Mouse (Mus musculus) limb, embryonic 15.5 days (tissue): ENCODE measurements around the gene Rnf169. TPM values are rescaled to one million over a fixed set of nuclear protein-coding genes. Genes with fewer than 3 reads are reported as not detected.
A peak's percentile ranks its signal among the peaks of the same experiment; 100 is the strongest.
"Not testable (repeated sequence)": the region's sequence is repeated elsewhere in the genome, so short reads cannot be mapped to it uniquely, and the experiment has no call there.

ENCODE experiments used
- ATAC-seq: fragments of 200-750 bp; cut with Nextera tagmentation; 2 replicates; pipeline ENCODE4 v1.8.0; 2017; ENCODE audit warnings: low read depth, moderate TSS enrichment; ENCODE audit not compliant: insufficient number of reproducible peaks, low FRiP score, low TSS enrichment
- H3K27ac ChIP-seq: fragments of 300-500 bp; sonication (generic); 2 replicates; pipeline ENCODE4 v1.5.1; 2015; ENCODE audit warnings: moderate library complexity, mild to moderate bottlenecking, inconsistent platforms
- H3K27me3 ChIP-seq: fragments of 300-500 bp; sonication (generic); 2 replicates; pipeline ENCODE4 v1.6.1; 2015; ENCODE audit warnings: inconsistent platforms
- H3K36me3 ChIP-seq: fragments of 300-500 bp; sonication (generic); 2 replicates; pipeline ENCODE4 v1.6.1; 2015; ENCODE audit warnings: inconsistent platforms
- H3K4me1 ChIP-seq: fragments of 300-500 bp; sonication (generic); 2 replicates; pipeline ENCODE4 v1.6.1; 2015; ENCODE audit warnings: inconsistent platforms
- H3K4me2 ChIP-seq: fragments of 300-500 bp; sonication (generic); 2 replicates; pipeline ENCODE4 v1.6.1; 2015; ENCODE audit warnings: mild to moderate bottlenecking, inconsistent platforms
- H3K4me3 ChIP-seq: fragments of 300-500 bp; sonication (generic); 2 replicates; pipeline ENCODE4 v1.5.1; 2015; ENCODE audit warnings: mild to moderate bottlenecking, inconsistent platforms
- H3K9ac ChIP-seq: fragments of 300-500 bp; sonication (generic); 2 replicates; pipeline ENCODE4 v1.6.1; 2015; ENCODE audit warnings: inconsistent platforms
- H3K9me3 ChIP-seq: fragments of 300-500 bp; sonication (generic); 2 replicates; pipeline ENCODE4 v1.6.1; 2016; ENCODE audit warnings: inconsistent platforms
- WGBS: fragments of 180-500 bp; shearing (Covaris S2); methylation state at CpG from one replicate; pipeline ENCODE4 v1.1.7; 2015; 5-methylcytosine and 5-hydroxymethylcytosine counted together
- polyA plus RNA-seq: library from polyadenylated mRNA; unstranded; fragments of >200 nt; fragmentation: Nextera tagmentation; extraction: Ambion mirVana; gene quantifications from 2 replicates; pipeline ENCODE4 v1.2.1, GENCODE M21; 2015

The Rnf169 gene
- polyA plus RNA-seq, 1 experiment from 2014 or later = 5.4 TPM

GRCm38 (mm10) chr7:99978041-99978440, 2.2 kb downstream of the Rnf169 start:
- Histone ChIP-seq H3K4me1 (peaks cover 19% of the 10 kb centered on the region), H3K4me2 (no peak overlapping the region), H3K36me3 (no peaks in the 10 kb centered on the region), H3K27ac (no peak overlapping the region), H3K27me3 (no peaks in the 10 kb centered on the region), H3K9ac (no peak overlapping the region), H3K9me3 (no peaks in the 10 kb centered on the region), H3K4me3 (no peak overlapping the region)
- 85% methylated on average over 2 of the region's 2 CpGs for WGBS
- ATAC-seq = no peak

DNA sequence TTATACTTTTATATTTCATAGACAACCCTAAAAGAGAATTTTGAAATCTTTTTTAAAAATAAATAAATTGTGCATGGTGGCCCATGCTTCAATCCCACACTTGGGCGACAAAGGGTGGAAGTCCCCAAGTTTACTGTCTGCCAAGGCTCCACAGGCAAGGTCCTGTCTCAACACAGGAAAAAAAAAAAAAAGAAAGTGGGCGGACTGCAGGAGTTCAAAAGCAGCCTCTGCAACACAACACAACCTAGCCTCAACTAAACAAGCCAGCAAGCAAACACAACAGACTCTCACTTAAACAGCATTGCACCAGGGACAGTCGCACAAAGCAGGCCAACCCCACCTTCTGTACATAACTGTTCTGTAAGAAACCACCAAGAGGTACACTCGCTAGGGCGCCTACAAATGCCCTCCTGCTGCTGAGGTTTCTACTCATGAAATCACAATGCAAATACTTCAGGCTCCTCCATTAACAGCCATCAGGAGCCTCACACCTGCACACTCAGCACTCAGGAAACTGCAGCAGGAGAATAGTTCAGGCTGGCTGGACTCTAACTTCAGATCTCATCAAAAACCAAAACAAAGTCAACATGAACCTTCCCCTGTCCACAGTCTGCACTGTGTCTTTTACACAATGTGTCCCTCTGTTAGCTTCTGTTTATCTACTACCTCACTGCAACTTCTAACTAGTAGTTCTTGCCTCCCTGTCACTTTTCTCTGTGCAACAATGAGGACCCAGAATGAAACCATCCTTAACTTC, 4.3 kb downstream of the Rnf169 start:
- Histone ChIP-seq H3K9me3 (no peaks in the 10 kb centered on the region), H3K27me3 (no peaks in the 10 kb centered on the region), H3K27ac (no peak overlapping the region), H3K36me3 (no peaks in the 10 kb centered on the region), H3K4me3 (no peak overlapping the region), H3K4me2 (no peak overlapping the region), H3K9ac (no peak overlapping the region), H3K4me1 (peaks cover 24% of the 10 kb centered on the region)
- no peak for ATAC-seq
- WGBS = 85% methylated on average over 5 of the region's 5 CpGs

GRCm38 (mm10) chr7:99974208-99974970, 5.9 kb downstream of the Rnf169 start:
- peaks cover 19% of the 10 kb centered on the region for H3K4me1 ChIP-seq
- no peak overlapping the region for H3K4me3 ChIP-seq
- H3K9ac ChIP-seq = no peak overlapping the region
- H3K36me3 ChIP-seq = no peaks in the 10 kb centered on the region
- 79% methylated on average over 10 of the region's 10 CpGs for WGBS
- no peaks in the 10 kb centered on the region for H3K27me3 ChIP-seq
- H3K9me3 ChIP-seq = no peaks in the 10 kb centered on the region
- H3K27ac ChIP-seq = no peak overlapping the region
- ATAC-seq = no peak
- no peak overlapping the region for H3K4me2 ChIP-seq

- H3K9ac ChIP-seq, H3K36me3 ChIP-seq, H3K9me3 ChIP-seq, H3K27ac ChIP-seq, H3K4me3 ChIP-seq, H3K27me3 ChIP-seq, H3K4me2 ChIP-seq, ATAC-seq: not testable (repeated sequence)
- WGBS = 79% methylated on average over 3 of the region's 3 CpGs
- peaks cover 12% of the 10 kb centered on the region for H3K4me1 ChIP-seq
Observed at GRCm38 (mm10) chr7:99972912-99973311, 7.3 kb downstream of the Rnf169 start.

- no peaks in the 10 kb centered on the region for H3K9me3 ChIP-seq
- no peak for ATAC-seq
- H3K4me1 ChIP-seq = peaks cover 12% of the 10 kb centered on the region
- no peak overlapping the region for H3K4me2 ChIP-seq
- WGBS = 70% methylated on average over 2 of the region's 2 CpGs
- H3K9ac ChIP-seq = no peak overlapping the region
- H3K36me3 ChIP-seq = no peaks in the 10 kb centered on the region
- H3K27ac ChIP-seq = no peak overlapping the region
- H3K27me3 ChIP-seq = no peaks in the 10 kb centered on the region
- H3K4me3 ChIP-seq = no peak overlapping the region
Observed at GRCm38 (mm10) chr7:99971926-99972325, 8.3 kb downstream of the Rnf169 start.

DNA sequence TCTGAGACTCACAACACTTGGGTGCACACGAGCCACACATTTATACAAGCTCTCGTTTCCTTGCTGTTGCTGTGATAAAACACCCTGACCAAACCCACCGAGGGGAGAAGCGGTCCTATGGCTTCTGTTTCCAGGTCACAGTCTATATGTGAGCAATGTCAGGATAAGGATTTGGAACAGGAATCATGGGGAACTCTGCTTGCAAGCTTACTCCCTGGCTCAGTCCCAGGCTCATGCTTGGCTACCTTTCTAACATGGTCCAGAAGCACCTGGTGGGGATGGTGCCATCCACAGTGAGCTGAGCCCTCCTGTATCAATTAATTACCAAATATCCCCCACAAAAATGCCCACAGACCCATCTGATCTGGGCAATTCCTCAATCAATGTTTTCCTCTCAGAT, 11.1 kb downstream of the Rnf169 start:
- H3K4me3 ChIP-seq = no peak overlapping the region
- H3K27ac ChIP-seq = no peak overlapping the region
- WGBS = 73% methylated on average over 4 of the region's 4 CpGs
- no peak overlapping the region for H3K9ac ChIP-seq
- H3K27me3 ChIP-seq = no peaks in the 10 kb centered on the region
- no peaks in the 10 kb centered on the region for H3K36me3 ChIP-seq
- H3K4me2 ChIP-seq = no peak overlapping the region
- no peak for ATAC-seq
- H3K9me3 ChIP-seq = no peaks in the 10 kb centered on the region
- H3K4me1 ChIP-seq = peaks cover 32% of the 10 kb centered on the region

GRCm38 (mm10) chr7:99966011-99966721, 14.1 kb downstream of the Rnf169 start:
- Histone ChIP-seq H3K4me2 (no peak overlapping the region), H3K9ac (no peak overlapping the region), H3K36me3 (no peaks in the 10 kb centered on the region), H3K4me3 (no peak overlapping the region), H3K27me3 (no peaks in the 10 kb centered on the region), H3K4me1 (peaks cover 31% of the 10 kb centered on the region), H3K27ac (0 out of 2 replicates have a peak overlapping the region, but pooled peaks have one; percentile 38), H3K9me3 (no peaks in the 10 kb centered on the region)
- 49% methylated on average over 9 of the region's 9 CpGs for WGBS
- ATAC-seq = no peak

- H3K4me3 ChIP-seq = no peak overlapping the region
- H3K27me3 ChIP-seq = no peaks in the 10 kb centered on the region
- peak overlapping the region; percentile 25; the same call in 1 of the 2 replicates for H3K4me2 ChIP-seq
- ATAC-seq = no peak
- H3K27ac ChIP-seq = peak overlapping the region; percentile 86
- H3K36me3 ChIP-seq = no peaks in the 10 kb centered on the region
- H3K4me1 ChIP-seq = peaks cover 30% of the 10 kb centered on the region
- H3K9me3 ChIP-seq = no peaks in the 10 kb centered on the region
- 0 out of 2 replicates have a peak overlapping the region, but pooled peaks have one; percentile 14 for H3K9ac ChIP-seq
- WGBS = 14% methylated on average over 9 of the region's 9 CpGs
Observed at GRCm38 (mm10) chr7:99965020-99965841, 15.0 kb downstream of the Rnf169 start.

DNA sequence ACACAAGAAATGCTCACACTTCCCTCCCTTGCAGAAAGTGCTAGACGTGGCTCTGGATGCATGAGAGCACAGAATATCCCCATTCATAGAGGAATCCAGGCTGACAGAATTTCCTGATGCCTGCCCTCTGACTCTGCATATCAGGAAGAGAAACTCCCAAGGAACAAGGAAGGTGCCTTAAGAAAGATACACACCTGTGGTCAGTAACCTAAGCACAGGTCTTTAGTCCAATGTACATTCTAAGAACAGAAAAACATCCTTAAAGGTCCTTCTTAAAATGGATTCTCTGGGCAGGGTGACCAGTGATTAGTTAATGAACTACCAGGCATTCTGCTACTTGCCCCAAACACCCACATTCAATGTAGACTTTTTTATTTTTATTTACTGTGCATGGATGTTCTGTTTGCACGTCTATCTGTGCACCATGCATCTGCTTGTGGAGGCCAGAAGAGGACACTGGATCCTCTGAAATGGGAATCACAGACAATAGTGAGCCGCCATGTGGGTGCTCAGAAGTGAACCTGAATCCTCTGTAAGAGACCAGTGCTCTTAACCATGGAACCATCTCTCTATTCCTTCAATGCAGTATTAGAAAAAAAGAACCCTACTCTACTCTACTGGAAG, 16.9 kb downstream of the Rnf169 start:
- ATAC-seq = no peak
- 78% methylated on average over 3 of the region's 3 CpGs for WGBS
- H3K9ac ChIP-seq = no peak overlapping the region

GRCm38 (mm10) chr7:99962536-99963236, 17.6 kb downstream of the Rnf169 start:
- Histone ChIP-seq H3K27ac (no peak overlapping the region), H3K9ac (no peak overlapping the region), H3K4me1 (peaks cover 30% of the 10 kb centered on the region), H3K4me3 (no peak overlapping the region; the same call in 1 of the 2 replicates), H3K4me2 (no peak overlapping the region), H3K27me3 (no peaks in the 10 kb centered on the region), H3K9me3 (no peaks in the 10 kb centered on the region), H3K36me3 (no peaks in the 10 kb centered on the region)
- no peak for ATAC-seq
- 50% methylated on average over 8 of the region's 8 CpGs for WGBS

More for the DNA sequence above, 16.9 kb downstream of the Rnf169 start:
- H3K4me2 ChIP-seq = no peak overlapping the region
- no peak overlapping the region for H3K27ac ChIP-seq
- peaks cover 30% of the 10 kb centered on the region for H3K4me1 ChIP-seq
- H3K4me3 ChIP-seq = no peak overlapping the region
- no peaks in the 10 kb centered on the region for H3K9me3 ChIP-seq
- H3K36me3 ChIP-seq = no peaks in the 10 kb centered on the region
- H3K27me3 ChIP-seq = no peaks in the 10 kb centered on the region
